Mouse (Mus musculus): ENCODE data around the gene Ift122. TPM values are rescaled to one million over a fixed set of nuclear protein-coding genes. Genes with fewer than 3 reads are reported as not detected.
"Not testable (repeated sequence)": the region's sequence is repeated elsewhere in the genome, so short reads cannot be mapped to it uniquely, and the experiment has no call there.

Gene Ift122
- total RNA-seq, 1 experiment from 2014 or later: 16.5 TPM

DNA sequence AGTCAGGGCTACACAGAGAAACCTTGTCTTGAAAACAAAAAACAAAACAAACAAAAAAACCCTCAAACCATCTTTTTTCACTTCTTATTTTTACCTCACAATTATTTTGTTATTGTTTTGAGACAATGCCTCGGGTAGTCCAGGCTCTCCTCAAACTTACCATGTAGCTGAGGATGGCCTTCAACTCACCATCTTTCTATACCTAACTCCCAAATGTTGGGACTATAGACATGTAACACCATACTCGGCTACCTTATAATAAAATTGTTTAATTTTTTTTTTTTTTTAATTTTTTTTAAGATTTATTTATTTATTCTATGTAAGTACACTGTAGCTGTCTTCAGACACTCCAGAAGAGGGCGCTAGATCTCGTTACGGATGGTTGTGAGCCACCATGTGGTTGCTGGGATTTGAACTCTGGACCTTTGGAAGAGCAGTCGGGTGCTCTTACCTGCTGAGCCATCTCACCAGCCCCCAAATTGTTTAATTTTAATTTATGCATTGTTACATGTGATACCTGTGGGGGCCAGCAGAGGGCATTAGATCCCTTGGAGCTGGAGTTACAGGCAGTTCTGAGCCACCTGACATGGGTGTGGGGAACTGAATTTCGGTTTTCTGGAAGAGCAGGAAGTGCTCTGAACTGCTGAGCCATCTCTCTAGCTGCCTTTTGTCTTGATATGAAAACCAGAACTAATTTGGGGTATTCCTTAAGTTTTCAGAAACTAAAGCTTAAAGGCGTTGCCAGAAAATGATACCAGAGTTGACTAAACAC, 6.4 kb upstream of the Ift122 start:
- DNase-seq: peak; percentile 75

DNA sequence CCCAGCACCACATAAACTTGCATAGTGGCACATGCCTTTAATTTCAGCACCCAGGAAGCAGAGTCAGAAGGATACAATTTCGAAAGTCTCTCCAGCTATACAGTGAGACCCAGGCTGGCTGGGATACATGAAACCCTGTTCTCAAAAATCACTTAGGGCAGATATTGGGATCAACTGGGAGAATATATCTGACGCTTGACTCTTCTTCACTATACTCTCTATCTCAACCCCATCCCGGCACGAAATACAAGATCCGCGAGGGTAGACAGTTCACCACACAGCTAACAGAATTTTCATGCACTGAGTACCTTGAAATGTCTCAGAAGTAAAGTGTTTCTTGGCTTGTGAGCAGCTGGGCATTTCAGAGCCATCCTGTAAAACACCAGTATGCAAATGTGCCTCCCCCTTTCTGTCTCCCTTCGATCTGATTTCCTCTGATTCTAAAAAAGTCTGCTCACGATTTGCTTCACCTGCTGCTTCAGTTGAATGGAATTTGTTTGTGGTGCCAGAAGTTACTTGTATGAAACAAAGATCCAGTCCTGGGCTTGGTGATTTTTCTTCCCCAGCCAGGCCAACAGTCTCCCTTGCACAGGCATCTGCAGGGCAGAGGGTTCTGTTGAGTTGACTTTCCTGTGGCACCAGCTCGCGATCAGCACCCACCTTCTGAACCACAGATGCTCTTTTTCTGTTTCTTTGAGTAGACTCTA, 4.5 kb upstream of the Ift122 start:
- peak; percentile 1 for DNase-seq

DNA sequence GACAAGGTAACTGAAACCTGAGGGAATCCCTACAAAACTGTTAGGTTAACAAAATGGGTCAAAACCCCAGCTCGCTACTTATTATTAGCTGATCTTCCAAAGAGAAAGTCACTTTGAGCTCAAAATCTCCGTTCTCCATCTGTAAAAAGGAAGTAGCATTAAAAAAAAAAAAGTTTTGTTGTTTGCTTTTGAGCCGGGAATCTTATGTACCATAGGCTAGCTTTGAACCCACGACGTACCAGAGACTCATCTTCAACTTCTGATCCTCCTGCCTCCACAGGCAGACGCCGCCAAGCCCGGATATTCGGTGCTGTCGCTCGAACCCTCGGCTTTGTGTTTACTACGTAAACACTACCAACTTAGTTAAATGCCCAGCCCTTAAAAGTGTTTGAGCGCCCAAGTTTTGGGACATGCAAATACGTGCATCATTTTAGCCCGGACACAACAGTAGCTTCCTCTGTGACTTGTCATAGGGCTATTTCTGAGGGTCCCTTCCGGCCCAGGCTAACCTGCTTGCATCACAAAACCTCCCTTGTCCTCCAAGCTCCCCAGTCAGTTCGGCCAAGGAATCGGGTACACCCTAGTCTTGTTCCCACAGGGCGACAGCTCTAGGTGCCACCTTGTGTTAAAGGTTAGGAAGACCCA, 702 bp upstream of the Ift122 start:
- DNase-seq: no peak

DNA sequence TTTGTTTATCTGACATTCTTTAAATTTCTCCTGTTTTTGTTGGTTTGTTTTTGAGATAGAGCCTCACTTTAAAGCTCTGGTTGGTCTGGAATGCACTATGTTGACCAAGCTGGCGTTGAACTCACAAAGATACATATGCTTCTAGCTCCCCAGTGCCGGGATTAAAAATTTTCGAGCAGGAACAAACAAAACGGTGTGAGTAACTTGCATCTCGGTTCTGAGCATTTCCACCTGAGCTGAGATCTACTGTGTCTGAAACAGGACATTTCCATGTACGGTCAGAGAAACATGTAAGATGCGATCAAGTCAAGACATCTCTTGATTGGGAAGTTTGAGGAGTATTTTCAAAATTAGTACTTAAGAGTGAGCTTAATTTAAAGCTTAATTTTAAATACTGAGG, 715 bp downstream of the Ift122 start:
- peak; percentile 4 for DNase-seq

DNA sequence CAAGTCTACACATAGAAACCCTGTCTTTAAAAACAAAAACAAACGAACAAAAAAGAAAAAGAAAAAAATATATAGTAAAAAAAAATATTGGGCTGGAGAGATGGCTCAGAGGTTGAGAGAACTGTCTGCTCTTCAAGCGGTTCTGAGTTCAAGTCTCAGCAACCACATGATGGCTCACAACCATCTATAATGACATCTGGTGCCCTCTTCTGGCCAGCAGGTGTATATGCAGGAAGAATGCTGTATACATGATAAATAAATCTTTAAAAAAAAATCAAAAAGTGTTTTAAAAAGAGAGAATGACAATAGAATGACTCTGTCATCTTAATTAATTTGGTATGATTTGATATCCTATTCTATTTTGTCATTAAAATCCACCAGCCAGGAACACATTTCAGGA, 1.2 kb downstream of the Ift122 start:
- peak; percentile 42 for DNase-seq

DNA sequence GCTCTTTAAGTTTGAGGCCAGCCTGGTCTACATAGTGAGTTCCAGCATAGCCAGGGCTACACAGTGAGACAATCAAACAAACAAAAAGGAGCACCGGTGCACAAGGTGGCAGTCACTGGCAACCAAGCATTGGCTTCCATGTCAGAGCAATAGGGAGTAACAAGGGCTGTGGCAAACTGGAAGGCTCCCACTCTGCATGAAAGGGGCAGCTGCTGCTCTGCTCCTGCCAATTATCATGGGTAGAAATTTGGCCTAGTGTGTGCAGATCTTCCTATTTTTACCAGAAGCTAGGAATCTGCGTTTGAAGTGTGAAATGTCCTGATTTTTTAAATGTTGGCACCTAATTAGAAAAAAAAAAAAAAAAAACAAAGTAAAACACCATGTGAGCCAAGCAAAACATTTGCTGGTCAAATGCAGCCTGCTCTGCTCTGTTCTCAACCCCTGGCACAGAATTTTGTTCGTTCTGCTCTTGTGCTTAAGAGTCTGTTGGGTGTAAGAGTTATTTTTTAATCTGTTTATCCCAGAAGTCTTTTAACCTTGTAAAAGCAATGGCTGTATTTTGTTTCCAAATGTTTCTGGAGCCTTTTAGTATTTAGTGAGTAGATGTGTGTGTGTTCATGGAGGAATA, 2.6 kb downstream of the Ift122 start:
- DNase-seq: peak; percentile 3

DNA sequence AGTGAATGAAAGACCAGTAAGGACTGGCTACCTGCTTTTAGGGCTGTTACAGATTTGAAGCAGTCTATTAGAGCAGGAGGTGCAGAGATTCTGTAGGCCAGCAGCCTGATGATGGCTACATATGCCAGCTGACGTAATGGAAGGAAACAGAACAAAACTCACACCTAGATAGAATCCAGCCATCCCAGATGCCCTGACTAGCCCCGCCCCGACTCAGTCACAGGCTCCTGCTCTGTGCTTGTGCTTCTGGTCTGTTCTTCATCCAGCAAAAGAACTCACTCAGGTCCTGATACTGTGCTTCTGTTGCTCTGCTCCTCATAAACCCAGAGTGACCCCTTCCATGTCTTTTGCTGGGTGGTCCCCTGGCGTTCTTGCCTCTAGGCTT, 3.1 kb downstream of the Ift122 start:
- DNase-seq: peak; percentile 29

DNA sequence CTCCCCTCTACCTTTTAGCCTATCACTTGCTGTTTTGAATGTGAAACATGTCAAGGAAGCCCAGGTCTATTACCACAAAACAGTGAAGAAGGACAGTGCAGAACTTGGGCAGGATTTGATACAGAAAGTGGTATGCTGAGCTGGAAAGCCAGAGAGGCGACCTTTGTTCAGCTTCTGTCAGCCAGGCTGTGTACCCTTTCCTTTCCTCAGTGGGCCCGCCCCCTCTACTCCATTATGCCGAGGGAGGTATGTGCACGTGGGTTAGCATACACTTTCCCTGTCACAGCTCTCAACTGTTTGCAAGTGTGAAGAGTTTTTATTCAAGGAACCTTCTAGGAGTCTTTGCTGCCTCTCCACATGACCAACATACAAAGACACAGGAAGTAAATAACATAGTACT, 6.0 kb downstream of the Ift122 start:
- peak; percentile 3 for DNase-seq

DNA sequence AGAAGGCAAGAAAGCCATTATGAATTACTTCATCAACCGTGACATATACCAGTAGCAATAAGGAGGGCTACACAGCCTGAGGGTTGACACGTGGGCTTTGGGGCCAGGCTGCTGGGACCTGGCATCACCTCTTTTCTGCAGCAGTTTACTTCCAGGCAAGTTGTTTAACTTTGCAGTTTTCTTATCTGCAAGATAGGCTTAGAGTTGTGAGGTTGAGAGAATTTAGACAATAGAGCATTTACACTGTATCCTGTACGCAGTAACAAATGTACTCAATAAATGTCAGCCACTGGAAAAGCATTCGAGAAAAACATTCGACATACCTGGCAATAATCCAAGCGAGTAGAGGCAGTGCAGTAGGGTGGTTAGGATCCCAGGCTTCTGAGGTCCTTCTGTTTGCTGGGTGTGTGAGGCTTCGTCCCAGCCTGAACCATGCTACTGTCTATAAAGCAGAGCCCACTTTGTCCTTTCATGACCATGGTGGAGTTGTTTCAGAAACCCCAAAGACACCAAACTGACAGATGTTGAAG, 6.8 kb downstream of the Ift122 start:
- DNase-seq: peak; percentile 4

DNA sequence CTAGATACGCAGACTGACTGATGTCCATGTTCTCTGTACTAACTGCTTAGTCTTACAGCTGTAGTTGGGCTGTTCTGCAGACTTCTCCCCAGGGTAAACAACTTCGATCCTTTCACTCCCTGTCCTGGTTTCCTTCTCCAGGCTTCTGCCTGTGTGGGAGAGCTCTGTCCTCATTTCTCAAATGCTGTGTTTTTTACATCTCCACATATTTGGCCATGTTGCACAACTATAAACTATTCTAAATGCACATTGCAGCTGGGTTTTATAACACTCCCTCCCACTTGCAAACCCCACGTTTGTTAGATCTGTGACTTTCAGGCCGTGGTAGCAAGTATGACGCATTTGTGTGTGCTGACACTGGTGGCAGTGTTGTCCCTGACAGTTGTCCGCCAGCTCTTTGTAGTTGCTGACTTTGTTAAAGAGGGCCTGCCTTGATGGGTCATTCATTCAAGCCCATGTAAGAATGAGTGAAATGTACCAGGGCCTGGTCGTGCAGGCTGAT, 10.1 kb downstream of the Ift122 start:
- peak; percentile 48 for DNase-seq

DNA sequence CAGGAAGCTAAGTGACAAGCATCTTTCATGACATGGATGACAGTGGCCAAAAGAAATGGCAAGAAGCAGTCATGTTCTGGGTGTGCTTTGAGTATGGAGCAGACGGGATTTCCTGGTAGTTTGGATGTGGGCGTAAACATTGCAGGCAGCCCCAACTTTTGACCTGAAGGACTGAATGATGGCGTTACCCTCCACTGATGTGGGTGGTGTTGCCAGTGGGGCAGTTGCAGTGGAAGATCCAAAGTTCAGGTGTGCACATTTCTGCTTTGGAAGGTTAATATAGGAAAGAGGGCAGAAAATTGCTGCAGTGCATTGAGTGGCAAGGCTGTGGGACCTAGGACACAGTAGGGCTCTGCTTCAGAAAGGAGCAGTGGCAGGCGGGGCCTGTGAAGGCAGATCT, 12.0 kb downstream of the Ift122 start:
- no peak for DNase-seq

DNA sequence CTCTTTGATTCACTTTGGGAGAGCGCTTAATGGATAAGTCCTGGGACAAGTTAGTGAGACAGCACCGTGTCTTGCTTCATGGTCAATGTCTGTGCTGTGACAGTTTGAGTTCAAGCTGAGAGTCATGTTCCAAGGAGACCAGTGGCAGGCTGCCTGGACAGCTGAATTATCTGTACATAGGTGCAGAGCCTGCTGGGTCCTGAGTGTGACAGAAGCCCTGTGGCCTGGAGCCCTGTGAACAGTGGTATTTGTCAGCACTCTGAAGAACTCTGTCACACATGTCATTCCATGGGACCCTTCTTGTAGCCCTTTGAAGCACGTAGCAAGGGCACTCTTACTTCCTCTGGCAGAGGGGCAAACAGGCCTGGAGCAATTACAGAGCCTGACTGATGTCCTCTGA, 13.9 kb downstream of the Ift122 start:
- not testable (repeated sequence) for DNase-seq

DNA sequence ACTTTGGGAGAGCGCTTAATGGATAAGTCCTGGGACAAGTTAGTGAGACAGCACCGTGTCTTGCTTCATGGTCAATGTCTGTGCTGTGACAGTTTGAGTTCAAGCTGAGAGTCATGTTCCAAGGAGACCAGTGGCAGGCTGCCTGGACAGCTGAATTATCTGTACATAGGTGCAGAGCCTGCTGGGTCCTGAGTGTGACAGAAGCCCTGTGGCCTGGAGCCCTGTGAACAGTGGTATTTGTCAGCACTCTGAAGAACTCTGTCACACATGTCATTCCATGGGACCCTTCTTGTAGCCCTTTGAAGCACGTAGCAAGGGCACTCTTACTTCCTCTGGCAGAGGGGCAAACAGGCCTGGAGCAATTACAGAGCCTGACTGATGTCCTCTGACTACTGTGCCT, 18.0 kb downstream of the Ift122 start:
- DNase-seq: not testable (repeated sequence)

DNA sequence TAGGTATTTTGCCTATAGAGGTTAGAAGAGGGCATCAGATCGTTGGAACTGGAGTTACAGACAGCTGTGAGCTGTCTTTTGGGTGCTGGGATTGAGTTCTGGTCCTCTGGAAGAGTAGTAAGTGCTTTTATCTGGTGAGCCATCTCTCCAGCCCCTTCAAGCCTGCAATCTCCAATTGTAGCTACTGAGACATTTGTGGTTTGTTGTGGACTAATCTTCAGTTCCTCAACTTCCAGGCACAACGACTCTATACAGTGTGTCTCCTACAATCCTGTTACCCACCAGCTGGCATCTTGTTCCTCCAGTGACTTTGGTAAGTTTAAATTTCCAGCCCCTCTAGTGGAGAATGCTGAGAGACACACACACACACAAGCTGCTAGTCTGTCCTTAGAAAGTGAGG, 24.0 kb downstream of the Ift122 start:
- DNase-seq: no peak

DNA sequence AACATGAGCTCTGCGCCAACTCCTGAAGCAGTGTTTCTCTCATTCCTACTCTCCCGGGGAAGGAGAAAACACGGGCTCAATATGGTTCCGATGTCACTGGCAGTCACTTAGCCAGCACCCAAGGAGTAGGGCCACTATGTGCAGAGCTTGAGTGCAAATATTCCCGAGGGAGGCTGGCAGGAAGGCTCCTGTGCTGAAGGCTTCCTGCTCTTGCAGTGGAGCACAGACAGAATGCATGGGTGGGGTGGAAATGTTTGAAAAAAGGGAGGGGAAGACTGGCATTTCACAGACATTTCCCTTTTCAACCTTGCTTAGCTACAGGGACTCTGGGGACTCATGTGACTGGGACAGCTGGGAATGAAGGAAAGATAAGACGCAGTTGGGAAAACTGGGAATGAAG, 25.4 kb downstream of the Ift122 start:
- DNase-seq: no peak

DNA sequence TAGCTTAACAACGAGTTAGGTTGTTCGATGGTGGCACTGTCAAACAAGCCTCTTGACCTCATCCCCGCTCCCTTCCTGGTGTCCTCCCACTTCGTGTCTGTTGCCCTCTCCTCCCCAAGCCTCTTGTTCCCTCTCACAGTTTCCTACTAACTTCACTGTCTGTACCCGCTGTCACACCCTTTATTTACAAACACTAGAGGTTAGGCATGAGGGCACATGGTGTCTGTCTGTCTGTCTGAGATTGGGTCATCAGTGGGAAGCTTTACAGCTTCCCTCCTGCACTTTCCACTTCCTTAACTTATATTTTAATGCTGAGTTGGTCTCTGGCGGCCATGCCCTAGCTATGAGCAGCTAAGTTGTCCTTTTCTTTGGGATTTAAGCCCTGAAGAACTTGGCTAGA, 26.5 kb downstream of the Ift122 start:
- no peak for DNase-seq

DNA sequence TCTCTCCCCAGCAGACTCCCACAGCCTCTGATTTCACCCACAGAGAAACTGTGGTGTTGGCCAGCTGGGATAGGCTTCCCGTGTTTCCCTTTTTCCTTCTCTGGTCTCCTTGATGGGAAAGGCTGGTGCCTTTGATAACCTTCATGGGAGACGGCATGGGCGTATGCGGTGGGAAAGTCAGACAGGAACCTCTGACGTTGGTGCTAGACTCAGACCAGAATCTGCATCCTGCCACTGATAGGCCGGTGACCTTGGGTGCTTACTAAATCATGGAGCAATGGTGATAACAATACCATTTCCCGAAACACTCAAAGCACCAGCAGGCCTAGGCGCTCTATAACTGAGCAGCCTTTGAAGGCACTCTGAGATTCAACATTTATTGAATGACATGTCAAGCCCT, 27.5 kb downstream of the Ift122 start:
- DNase-seq: peak; percentile 68

DNA sequence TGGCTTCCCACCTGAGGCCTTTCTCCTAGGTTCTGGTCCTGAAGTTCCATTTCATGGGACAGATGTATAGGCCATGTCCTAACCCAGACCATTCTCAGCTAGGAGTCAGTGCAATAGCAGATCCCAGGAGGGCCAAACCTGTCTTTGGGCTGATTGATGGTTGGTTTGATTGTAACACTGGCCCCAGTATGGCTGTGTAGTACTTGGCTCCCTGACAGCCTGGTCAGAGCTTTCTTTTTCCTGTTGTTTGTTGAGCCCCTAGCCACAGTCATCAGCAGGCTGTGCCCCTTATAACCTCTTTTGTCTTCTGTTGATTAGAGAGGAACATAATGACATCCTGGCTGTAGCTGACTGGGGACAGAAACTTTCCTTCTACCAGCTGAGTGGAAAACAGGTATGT, 30.7 kb downstream of the Ift122 start:
- peak; percentile 52 for DNase-seq

DNA sequence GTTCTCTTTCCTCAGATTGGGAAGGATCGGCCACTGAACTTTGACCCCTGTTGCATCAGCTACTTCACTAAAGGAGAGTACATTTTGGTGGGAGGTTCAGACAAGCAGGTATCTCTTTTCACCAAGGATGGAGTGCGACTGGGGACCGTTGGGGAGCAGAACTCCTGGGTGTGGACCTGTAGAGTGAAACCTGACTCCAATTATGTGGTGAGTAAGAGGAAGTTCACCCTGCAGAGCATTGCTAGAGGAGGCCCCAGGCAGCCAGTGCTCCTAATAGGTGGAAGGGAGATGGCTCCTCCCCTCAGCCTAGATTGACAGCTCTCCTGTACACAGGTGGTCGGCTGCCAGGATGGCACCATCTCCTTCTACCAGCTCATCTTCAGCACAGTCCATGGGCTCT, 33.6 kb downstream of the Ift122 start:
- DNase-seq: no peak

DNA sequence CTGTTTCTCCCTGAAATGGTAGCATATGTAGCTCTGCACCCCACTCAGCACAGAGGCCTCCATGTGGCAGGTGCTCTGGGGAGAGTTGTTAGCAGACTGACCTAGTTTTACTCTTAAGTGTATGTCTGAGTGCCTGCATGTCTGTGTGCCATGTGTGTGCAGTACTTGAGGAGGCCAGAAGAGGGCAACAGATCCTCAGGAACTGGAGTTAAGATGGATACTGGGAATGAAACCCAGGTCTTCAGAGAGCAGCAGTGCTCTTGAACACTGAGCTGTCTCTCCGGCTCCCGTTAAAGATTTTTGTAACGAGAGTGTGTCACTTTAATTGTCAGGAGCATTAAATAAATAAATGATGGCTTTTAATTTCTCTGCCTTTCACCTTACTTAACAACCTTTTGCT, 35.0 kb downstream of the Ift122 start:
- DNase-seq: peak; percentile 50

DNA sequence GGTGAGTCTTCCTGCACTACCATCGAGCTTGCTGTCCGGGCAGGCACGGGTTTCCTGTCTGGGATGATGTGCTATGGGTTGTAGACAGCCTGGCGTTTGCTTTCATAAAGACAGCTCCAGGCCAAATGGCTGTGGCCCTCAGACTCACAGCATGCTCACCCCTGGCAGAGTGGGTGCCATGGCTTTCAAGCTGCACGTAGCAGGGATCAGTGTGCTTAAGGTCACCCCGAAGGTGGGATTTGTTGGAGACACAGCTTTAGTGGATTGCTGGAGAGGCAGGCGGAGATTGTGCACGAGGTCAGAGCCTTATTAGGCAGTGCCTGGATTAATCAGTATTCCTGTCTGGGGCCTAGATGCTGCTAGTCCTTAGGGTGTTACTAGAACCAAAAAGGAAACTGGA, 37.3 kb downstream of the Ift122 start:
- DNase-seq: no peak

DNA sequence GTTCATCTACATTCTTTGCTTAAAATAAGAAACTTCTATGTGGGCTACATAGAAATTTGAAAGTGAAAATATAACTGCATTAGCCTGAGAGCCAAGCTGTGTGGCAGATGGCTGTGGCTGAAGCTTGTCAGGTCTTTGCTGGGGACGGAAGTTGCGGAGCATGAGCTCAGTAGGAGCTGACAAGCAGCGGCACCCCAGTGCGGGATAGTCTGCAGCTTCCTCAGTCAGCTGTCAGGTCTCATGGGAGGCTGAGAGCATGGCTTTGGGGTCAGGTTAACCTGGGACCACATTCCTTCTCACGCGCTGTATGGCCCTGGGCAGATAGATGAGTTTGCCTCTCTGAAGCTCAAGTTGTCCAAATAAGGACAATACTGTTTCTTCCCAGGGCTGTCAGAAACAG, 37.8 kb downstream of the Ift122 start:
- no peak for DNase-seq

Measured in adrenal gland, postnatal 14 days (tissue).